Mouse (Mus musculus) cortical plate, adult 2 months (tissue): Measurements from ENCODE around the gene Fxn.
A peak's percentile ranks its signal among the peaks of the same experiment; 100 is the strongest.

Experiments
- CTCF ChIP-seq: fragments of 200-500 bp; IDR thresholded peaks from 2 replicates; pipeline ENCODE4 v1.5.1; 2011; ENCODE audit warnings: mild to moderate bottlenecking, control low read depth, low read length; ENCODE audit not compliant: insufficient read depth; ENCODE audit errors: extremely low read depth
- POLR2A ChIP-seq: fragments of 200-500 bp; IDR thresholded peaks from 2 replicates; pipeline ENCODE4 v1.6.1; 2011; ENCODE audit warnings: mild to moderate bottlenecking, low read length, control low read depth; ENCODE audit not compliant: insufficient read depth; ENCODE audit errors: extremely low read depth

- TF ChIP-seq CTCF (peak; percentile 79), POLR2A (no peak)
These were observed 3.8 kb upstream of the Fxn start for GRCm38 (mm10) chr19:24284187-24284586.
